In the genomic region with DNA sequence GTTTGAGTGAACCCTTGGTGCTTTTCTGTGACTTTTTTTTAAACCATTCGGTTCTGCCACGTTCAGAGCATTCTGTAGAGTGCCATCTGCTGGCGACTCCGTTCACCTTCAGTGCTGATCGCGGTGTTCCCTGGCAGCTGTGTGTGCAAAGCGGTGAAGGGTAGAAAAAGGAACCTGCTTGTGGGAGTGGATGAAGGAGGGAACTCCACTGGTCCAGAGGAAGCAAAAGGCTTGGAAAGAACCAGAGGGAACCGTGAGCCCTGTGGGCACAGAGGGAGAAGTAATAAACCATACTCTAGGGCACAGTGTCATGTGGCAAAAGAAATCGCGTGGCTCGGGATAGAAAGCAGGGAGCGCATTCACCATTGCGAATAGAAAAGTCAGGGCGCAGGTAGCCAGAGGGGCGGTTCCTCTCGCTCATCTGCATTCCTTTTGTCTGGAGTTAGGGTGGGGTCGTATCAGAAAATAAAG, we compare ENCODE assay signal across 7 mouse cellular contexts.
DNase-seq lines count a peak whose midpoint lies in the region; ATAC-seq lines count a peak whose summit lies in the region.

No protein-coding gene starts in this region.

- H3K4me2 ChIP-seq in limb, embryonic 12.5 days: peak overlapping the region; percentile 62
- H3K4me2 ChIP-seq in midbrain, embryonic 15.5 days: peak overlapping the region; percentile 90

- no peaks in the 10 kb centered on the region for H3K9me3 ChIP-seq in embryonic facial prominence, embryonic 10.5 days
- H3K9me3 ChIP-seq in limb, embryonic 12.5 days: no peaks in the 10 kb centered on the region
- H3K9me3 ChIP-seq in midbrain, embryonic 15.5 days: no peaks in the 10 kb centered on the region

- peak; percentile 89 for DNase-seq in adrenal gland, postnatal 10 days
- DNase-seq in embryonic facial prominence, embryonic 10.5 days (ENCODE audit: low spot score): peak; percentile 86
- peak; percentile 62 for DNase-seq in heart, adult 8-10 months (ENCODE audit: low spot score)
- DNase-seq in kidney, adult 8-10 months: peak; percentile 52 to 85
- peak; percentile 31 to 68 for DNase-seq in spleen, adult 18-20 months

- under 1% methylated on average over 17 of the region's 17 CpGs for WGBS in embryonic facial prominence, embryonic 10.5 days
- WGBS in limb, embryonic 12.5 days: 1% methylated on average over 17 of the region's 17 CpGs
- under 1% methylated on average over 17 of the region's 17 CpGs for WGBS in midbrain, embryonic 15.5 days

- H3K4me1 ChIP-seq in embryonic facial prominence, embryonic 10.5 days: peaks cover 21% of the 10 kb centered on the region
- H3K4me1 ChIP-seq in limb, embryonic 12.5 days (replicated peaks): peaks cover 15% of the 10 kb centered on the region
- H3K4me1 ChIP-seq in midbrain, embryonic 15.5 days: peaks cover 18% of the 10 kb centered on the region

- peak; percentile 68 for ATAC-seq in limb, embryonic 12.5 days (ENCODE audit: insufficient number of reproducible peaks, insufficient read depth, low FRiP score, low TSS enrichment, low read depth)
- ATAC-seq in midbrain, embryonic 15.5 days (replicated peaks): peak; percentile 83

- peak overlapping the region; percentile 61 for H3K27ac ChIP-seq in embryonic facial prominence, embryonic 10.5 days (replicated peaks)
- no peak overlapping the region for H3K27ac ChIP-seq in limb, embryonic 12.5 days
- peak overlapping the region; percentile 88 for H3K27ac ChIP-seq in midbrain, embryonic 15.5 days

- no peaks in the 10 kb centered on the region for H3K36me3 ChIP-seq in embryonic facial prominence, embryonic 10.5 days (replicated peaks)
- no peaks in the 10 kb centered on the region for H3K36me3 ChIP-seq in limb, embryonic 12.5 days
- H3K36me3 ChIP-seq in midbrain, embryonic 15.5 days (replicated peaks): no peaks in the 10 kb centered on the region

- H3K9ac ChIP-seq in limb, embryonic 12.5 days (replicated peaks): peak overlapping the region; percentile 13
- peak overlapping the region; percentile 58 for H3K9ac ChIP-seq in midbrain, embryonic 15.5 days

- H3K4me3 ChIP-seq in embryonic facial prominence, embryonic 10.5 days: peak overlapping the region; percentile 54
- H3K4me3 ChIP-seq in limb, embryonic 12.5 days (replicated peaks): peak overlapping the region; percentile 35
- H3K4me3 ChIP-seq in midbrain, embryonic 15.5 days: peak overlapping the region; percentile 43

- peaks cover 55% of the 10 kb centered on the region for H3K27me3 ChIP-seq in embryonic facial prominence, embryonic 10.5 days (replicated peaks; ENCODE audit: low read depth, poor library complexity, severe bottlenecking)
- H3K27me3 ChIP-seq in limb, embryonic 12.5 days: peaks cover 22% of the 10 kb centered on the region
- no peaks in the 10 kb centered on the region for H3K27me3 ChIP-seq in midbrain, embryonic 15.5 days (replicated peaks)
